In the genomic region with DNA sequence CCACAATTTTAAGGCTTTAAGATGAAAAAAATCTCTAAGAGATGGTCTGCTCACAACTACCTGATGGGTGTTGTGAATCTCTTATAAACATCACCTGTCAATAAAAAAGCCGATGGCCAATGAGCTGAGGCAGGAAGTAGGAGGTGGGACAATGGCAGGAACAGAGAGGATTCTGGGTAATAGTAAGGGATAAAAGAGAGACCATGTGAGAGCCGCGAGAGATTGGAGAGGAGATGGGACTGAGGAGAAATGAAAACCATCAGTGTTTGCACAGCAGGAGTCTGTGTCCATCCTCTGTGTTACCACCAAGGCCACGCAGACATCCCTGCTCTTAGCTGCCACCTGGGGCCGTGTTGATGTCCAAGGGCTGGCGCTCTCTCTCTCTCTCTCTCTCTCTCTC, we compare ENCODE assay signal across 34 mouse cellular contexts. TPM values are rescaled to one million over a fixed set of nuclear protein-coding genes. Genes with fewer than 3 reads are reported as not detected.
DNase-seq lines count a peak whose midpoint lies in the region; ATAC-seq and TF ChIP-seq lines count a peak whose summit lies in the region.
"Had no signal": no experiment of that assay in that cellular context is flagged by ENCODE, and none has a peak within 500 bp of the region (broad histone marks: within the 10 kb centered on the region; RNA-seq: fewer than 3 reads in every experiment).

No protein-coding gene starts in this region.

- no peak for ATAC-seq in midbrain, embryonic 15.5 days (replicated peaks)
- ATAC-seq: forebrain, embryonic 14.5 days; forebrain, postnatal 0 days; hindbrain, embryonic 16.5 days; intestine, embryonic 15.5 days had no signal

- H3K36me3 ChIP-seq in E14TG2a.4 (ENCODE audit: insufficient read depth, low read length) (no peaks in the 10 kb centered on the region), ES-E14 (ENCODE audit: control insufficient read depth, insufficient read depth, low read length, poor library complexity, severe bottlenecking) (no peaks in the 10 kb centered on the region)
- no peaks in the 10 kb centered on the region for H3K36me3 ChIP-seq in midbrain, embryonic 15.5 days (replicated peaks)
- H3K36me3 ChIP-seq: embryonic facial prominence, embryonic 12.5 days; embryonic facial prominence, embryonic 15.5 days; heart, embryonic 12.5 days; heart, embryonic 15.5 days; hindbrain, embryonic 10.5 days; hindbrain, embryonic 13.5 days; intestine, embryonic 15.5 days had no signal

- in situ Hi-C loops in ES-E14 (cut with MboI; ENCODE audit: low sequenced_read_pairs in 2 of 2, unreplicated experiment in 2 of 2): no loop called here

- TF ChIP-seq CTCF in E14TG2a.4 (conservative IDR thresholded peaks at IDR 0.05; ENCODE audit: low read length): no peak

- WGBS in midbrain, embryonic 15.5 days: 83% methylated on average over 5 of the region's 6 CpGs

- H3K4me3 ChIP-seq in E14TG2a.4 (replicated peaks; ENCODE audit: low read length) (0 out of 2 replicates have a peak overlapping the region, but pooled peaks have one; percentile 4), ES-E14 (ENCODE audit: insufficient read depth in 1 of 2, low read depth in 1 of 2, low read length in 2 of 2, poor library complexity in 1 of 2, severe bottlenecking in 1 of 2) (peak overlapping the region; percentile 25 to 29; a peak in 3 of 4 replicates)
- H3K4me3 ChIP-seq in midbrain, embryonic 15.5 days: no peak overlapping the region
- H3K4me3 ChIP-seq: embryonic facial prominence, embryonic 12.5 days; embryonic facial prominence, embryonic 15.5 days; gastrocnemius, adult 2 months; heart, embryonic 12.5 days; heart, embryonic 15.5 days; hindbrain, embryonic 10.5 days; hindbrain, embryonic 13.5 days; intestine, embryonic 15.5 days had no signal

- H3K9me3 ChIP-seq in E14TG2a.4 (ENCODE audit: low read length): no peaks in the 10 kb centered on the region
- H3K9me3 ChIP-seq in ES-E14 (ENCODE audit: control insufficient read depth, insufficient read depth, low read depth, low read length): no peaks in the 10 kb centered on the region
- H3K9me3 ChIP-seq in midbrain, embryonic 15.5 days: no peaks in the 10 kb centered on the region
- H3K9me3 ChIP-seq: embryonic facial prominence, embryonic 12.5 days; embryonic facial prominence, embryonic 15.5 days; heart, embryonic 12.5 days; heart, embryonic 15.5 days; hindbrain, embryonic 10.5 days; hindbrain, embryonic 13.5 days; intestine, embryonic 15.5 days had no signal

- H3K27me3 ChIP-seq in E14TG2a.4 (ENCODE audit: insufficient read depth, low read length): 0 out of 2 replicates have a peak, but pooled peaks cover 8% of the 10 kb centered on the region
- no peaks in the 10 kb centered on the region for H3K27me3 ChIP-seq in midbrain, embryonic 15.5 days (replicated peaks)
- H3K27me3 ChIP-seq: CH12.LX; embryonic facial prominence, embryonic 15.5 days; hindbrain, embryonic 13.5 days; intestine, embryonic 15.5 days had no signal

- H3K9ac ChIP-seq in ES-E14 (ENCODE audit: insufficient read depth, low read depth, low read length, poor library complexity, severe bottlenecking): peak overlapping the region; percentile 76
- no peak overlapping the region for H3K9ac ChIP-seq in midbrain, embryonic 15.5 days
- H3K9ac ChIP-seq: embryonic facial prominence, embryonic 12.5 days; embryonic facial prominence, embryonic 15.5 days; forebrain, postnatal 0 days; heart, embryonic 12.5 days; heart, embryonic 15.5 days; hindbrain, embryonic 13.5 days; intestine, embryonic 15.5 days had no signal

- H3K4me1 ChIP-seq in E14TG2a.4 (replicated peaks; ENCODE audit: low read depth, low read length) (peaks cover 23% of the 10 kb centered on the region), ES-E14 (ENCODE audit: control insufficient read depth in 2 of 2, insufficient read depth in 2 of 2, low read length in 2 of 2, poor library complexity in 1 of 2) (peaks cover 0 to 8% of the 10 kb centered on the region in 2 experiments; a peak in 1 of 4 replicates)
- peaks cover 5% of the 10 kb centered on the region; the same call in 1 of the 2 replicates for H3K4me1 ChIP-seq in midbrain, embryonic 15.5 days

- no peak overlapping the region for H3K27ac ChIP-seq in ES-E14 (ENCODE audit: insufficient read depth, low read depth, low read length, poor library complexity, severe bottlenecking)
- H3K27ac ChIP-seq in midbrain, embryonic 15.5 days: no peak overlapping the region
- H3K27ac ChIP-seq: embryonic facial prominence, embryonic 12.5 days; embryonic facial prominence, embryonic 15.5 days; heart, embryonic 15.5 days; hindbrain, embryonic 10.5 days; hindbrain, embryonic 13.5 days; intestine, embryonic 15.5 days had no signal

- no peak overlapping the region for H3K4me2 ChIP-seq in midbrain, embryonic 15.5 days
- H3K4me2 ChIP-seq: embryonic facial prominence, embryonic 12.5 days; embryonic facial prominence, embryonic 15.5 days; heart, embryonic 12.5 days; heart, embryonic 15.5 days; hindbrain, embryonic 13.5 days; intestine, embryonic 15.5 days had no signal

- no peak for DNase-seq in ES-E14 (ENCODE audit: low read depth, low spot score)
- DNase-seq in ZHBTc4 (ENCODE audit: low read depth, low spot score): peak; percentile 62
- DNase-seq in testis, postnatal 14 days (ENCODE audit: low spot score): no peak
- no peak for DNase-seq in kidney, adult 9 months
- DNase-seq: adrenal gland, adult 2 months; adrenal gland, postnatal 14 days; B cell, adult 2 months; cerebellum, adult 11 months; cerebellum, adult 2 months; cerebellum, adult 9-11 months; cerebellum, postnatal 25 days; forebrain, postnatal 0 days; gastrocnemius, adult 2 months; gastrocnemius, postnatal 14 days; heart, postnatal 10 days; heart, postnatal 36 days had no signal

TF ChIP-seq in ES-E14, 5 proteins besides CTCF, POLR2A, EP300 and RAD21:
- no peak for TF ChIP-seq MAFK (IDR thresholded peaks at IDR 0.05; ENCODE audit: insufficient read depth, low read depth, low read length)
- no peak for TF ChIP-seq ZC3H11A (IDR thresholded peaks at IDR 0.05; ENCODE audit: borderline replicate concordance, low read depth, low read length)
- no peak for TF ChIP-seq CHD2 (IDR thresholded peaks at IDR 0.05; ENCODE audit: low read depth, low read length)
- TF ChIP-seq HCFC1 (IDR thresholded peaks at IDR 0.05; ENCODE audit: borderline replicate concordance, insufficient read depth, low read length): no peak
- TF ChIP-seq ZNF384 (IDR thresholded peaks at IDR 0.05; ENCODE audit: low read depth, low read length): no peak

RNA-seq across cellular contexts. Expression of gene Olfr279, which starts 15.1 kb away (rescaled TPM):
- 0.04 TPM in 1 of 2 replicates, not detected in the other for total RNA-seq in ES-E14 (2012; rRNA removed)
- not detected in 2 replicates for polyA plus RNA-seq in midbrain, embryonic 15.5 days (2015; fragmentation: Nextera tagmentation; extraction: Ambion mirVana)
- total RNA-seq: adrenal gland, adult 2 months; adrenal gland, postnatal 14 days; adrenal gland, postnatal 4 days; CH12.LX; common myeloid progenitor, adult 5-6 weeks; forebrain, postnatal 0 days; gastrocnemius, adult 2 months; gastrocnemius, postnatal 14 days; gastrocnemius, postnatal 4 days; heart, adult 8-10 months; heart, postnatal 10 days; heart, postnatal 36 days had no signal
- polyA plus RNA-seq: adrenal gland, adult 2 months; forebrain, embryonic 11.5 days; forebrain, embryonic 14.5 days; forebrain, postnatal 0 days; frontal cortex, adult 2 months; heart, embryonic 12.5 days; heart, embryonic 15.5 days; hindbrain, embryonic 10.5 days; hindbrain, embryonic 13.5 days; hindbrain, embryonic 16.5 days; intestine, embryonic 15.5 days had no signal

RNA-seq across cellular contexts. Expression of gene Lalba, which starts 24.8 kb away (rescaled TPM):
- not detected in 2 replicates for total RNA-seq in ES-E14 (2012; rRNA removed)
- polyA plus RNA-seq in midbrain, embryonic 15.5 days (2015; fragmentation: Nextera tagmentation; extraction: Ambion mirVana): not detected in 2 replicates
- total RNA-seq: adrenal gland, adult 2 months; adrenal gland, postnatal 14 days; adrenal gland, postnatal 4 days; CH12.LX; common myeloid progenitor, adult 5-6 weeks; forebrain, postnatal 0 days; gastrocnemius, adult 2 months; gastrocnemius, postnatal 14 days; gastrocnemius, postnatal 4 days; heart, adult 8-10 months; heart, postnatal 36 days had no signal
- polyA plus RNA-seq: adrenal gland, adult 2 months; embryonic facial prominence, embryonic 12.5 days; embryonic facial prominence, embryonic 15.5 days; forebrain, embryonic 14.5 days; forebrain, postnatal 0 days; frontal cortex, adult 2 months; heart, embryonic 12.5 days; heart, embryonic 15.5 days; hindbrain, embryonic 13.5 days; hindbrain, embryonic 16.5 days; intestine, embryonic 15.5 days had no signal

RNA-seq across cellular contexts. Expression of gene Kansl2, which starts 26.7 kb away (rescaled TPM):
- total RNA-seq in ES-E14 (2012; rRNA removed): 95.0 and 111 TPM in 2 replicates
- polyA plus RNA-seq in midbrain, embryonic 15.5 days (2015; fragmentation: Nextera tagmentation; extraction: Ambion mirVana): 124 and 128 TPM in 2 replicates

RNA-seq across cellular contexts. Expression of gene OR5BS1P, which starts 37.6 kb away (rescaled TPM):
- not detected in 2 replicates for total RNA-seq in ES-E14 (2012; rRNA removed)
- polyA plus RNA-seq in midbrain, embryonic 15.5 days (2015; fragmentation: Nextera tagmentation; extraction: Ambion mirVana): not detected in 2 replicates
- total RNA-seq: adrenal gland, adult 2 months; adrenal gland, postnatal 14 days; adrenal gland, postnatal 4 days; CH12.LX; common myeloid progenitor, adult 5-6 weeks; forebrain, postnatal 0 days; gastrocnemius, adult 2 months; gastrocnemius, postnatal 14 days; gastrocnemius, postnatal 4 days; heart, adult 8-10 months; heart, postnatal 10 days; heart, postnatal 36 days had no signal
- polyA plus RNA-seq: adrenal gland, adult 2 months; cerebellum, adult 2 months; embryonic facial prominence, embryonic 12.5 days; embryonic facial prominence, embryonic 15.5 days; forebrain, embryonic 11.5 days; forebrain, embryonic 14.5 days; forebrain, postnatal 0 days; frontal cortex, adult 2 months; heart, embryonic 12.5 days; heart, embryonic 15.5 days; hindbrain, embryonic 10.5 days; hindbrain, embryonic 13.5 days; hindbrain, embryonic 16.5 days; intestine, embryonic 15.5 days had no signal

RNA-seq across cellular contexts. Expression of gene Olfr281, which starts 54.9 kb away (rescaled TPM):
- not detected in 2 replicates for total RNA-seq in ES-E14 (2012; rRNA removed)
- polyA plus RNA-seq in midbrain, embryonic 15.5 days (2015; fragmentation: Nextera tagmentation; extraction: Ambion mirVana): 0.05 TPM in 1 of 2 replicates, not detected in the other
- total RNA-seq: adrenal gland, adult 2 months; adrenal gland, postnatal 14 days; adrenal gland, postnatal 4 days; CH12.LX; common myeloid progenitor, adult 5-6 weeks; forebrain, postnatal 0 days; gastrocnemius, adult 2 months; gastrocnemius, postnatal 14 days; gastrocnemius, postnatal 4 days; heart, adult 8-10 months; heart, postnatal 10 days; heart, postnatal 36 days had no signal
- polyA plus RNA-seq: adrenal gland, adult 2 months; cerebellum, adult 2 months; embryonic facial prominence, embryonic 15.5 days; forebrain, embryonic 11.5 days; forebrain, embryonic 14.5 days; forebrain, postnatal 0 days; heart, embryonic 12.5 days; heart, embryonic 15.5 days; hindbrain, embryonic 10.5 days; hindbrain, embryonic 13.5 days; hindbrain, embryonic 16.5 days; intestine, embryonic 15.5 days had no signal
